Mouse (Mus musculus): ENCODE data around the gene Tfap2c. TPM values are rescaled to one million over a fixed set of nuclear protein-coding genes. Genes with fewer than 3 reads are reported as not detected.

Gene Tfap2c
- polyA plus RNA-seq, 1 experiment, result not detected

- DNase-seq (ENCODE audit: low read depth in 1 of 2, low spot score in 2 of 2), result no peak
- H3K27ac ChIP-seq (ENCODE audit: insufficient read depth, low read length), result no peak overlapping the region
- no peaks in the 10 kb centered on the region for H3K36me3 ChIP-seq (ENCODE audit: control insufficient read depth, insufficient read depth, low read length)
- peaks cover 34% of the 10 kb centered on the region for H3K27me3 ChIP-seq (ENCODE audit: control insufficient read depth, insufficient read depth, low read length)
- no peak overlapping the region for H3K4me3 ChIP-seq (ENCODE audit: extremely low read depth, insufficient read depth, insufficient read length)
- TF ChIP-seq POLR2A (IDR thresholded peaks at IDR 0.05; ENCODE audit: low read depth, low read length) (no peak), CTCF (IDR thresholded peaks at IDR 0.05; ENCODE audit: extremely low read depth, insufficient read depth, insufficient read length, insufficient replicate concordance) (no peak)
- peaks cover 2% of the 10 kb centered on the region for H3K4me1 ChIP-seq (ENCODE audit: control insufficient read depth, insufficient read depth, insufficient read length)
- WGBS, result 16% methylated on average over 35 of the region's 35 CpGs
Observed at GRCm38 (mm10) chr2:172545592-172546235, 3.7 kb upstream of the Tfap2c start.

GRCm38 (mm10) chr2:172546551-172546950 lies 2.8 kb upstream of the Tfap2c start:
- Histone ChIP-seq H3K4me3 (ENCODE audit: extremely low read depth, insufficient read depth, insufficient read length) (no peak overlapping the region), H3K27me3 (ENCODE audit: control insufficient read depth, insufficient read depth, low read length) (peaks cover 39% of the 10 kb centered on the region), H3K36me3 (ENCODE audit: control insufficient read depth, insufficient read depth, low read length) (no peaks in the 10 kb centered on the region), H3K27ac (ENCODE audit: insufficient read depth, low read length) (no peak overlapping the region), H3K4me1 (ENCODE audit: control insufficient read depth, insufficient read depth, insufficient read length) (peaks cover 2% of the 10 kb centered on the region)
- 22% methylated on average over 16 of the region's 16 CpGs for WGBS
- no peak for DNase-seq (ENCODE audit: low read depth in 1 of 2, low spot score in 2 of 2)
- no peak for TF ChIP-seq CTCF (IDR thresholded peaks at IDR 0.05; ENCODE audit: extremely low read depth, insufficient read depth, insufficient read length, insufficient replicate concordance)
- TF ChIP-seq POLR2A (IDR thresholded peaks at IDR 0.05; ENCODE audit: low read depth, low read length), result no peak

GRCm38 (mm10) chr2:172547116-172547515 lies 2.3 kb upstream of the Tfap2c start:
- Histone ChIP-seq H3K27me3 (ENCODE audit: control insufficient read depth, insufficient read depth, low read length) (peaks cover 39% of the 10 kb centered on the region), H3K27ac (ENCODE audit: insufficient read depth, low read length) (no peak overlapping the region), H3K4me3 (ENCODE audit: extremely low read depth, insufficient read depth, insufficient read length) (no peak overlapping the region), H3K36me3 (ENCODE audit: control insufficient read depth, insufficient read depth, low read length) (no peaks in the 10 kb centered on the region), H3K4me1 (ENCODE audit: control insufficient read depth, insufficient read depth, insufficient read length) (peaks cover 2% of the 10 kb centered on the region)
- 2% methylated on average over 21 of the region's 21 CpGs for WGBS
- no peak for DNase-seq (ENCODE audit: low read depth in 1 of 2, low spot score in 2 of 2)
- TF ChIP-seq CTCF (IDR thresholded peaks at IDR 0.05; ENCODE audit: extremely low read depth, insufficient read depth, insufficient read length, insufficient replicate concordance) (no peak), POLR2A (IDR thresholded peaks at IDR 0.05; ENCODE audit: low read depth, low read length) (no peak)

GRCm38 (mm10) chr2:172547807-172548586 lies 1.4 kb upstream of the Tfap2c start:
- H3K27ac ChIP-seq (ENCODE audit: insufficient read depth, low read length), result no peak overlapping the region
- no peaks in the 10 kb centered on the region for H3K36me3 ChIP-seq (ENCODE audit: control insufficient read depth, insufficient read depth, low read length)
- TF ChIP-seq POLR2A (IDR thresholded peaks at IDR 0.05; ENCODE audit: low read depth, low read length) (no peak), CTCF (IDR thresholded peaks at IDR 0.05; ENCODE audit: extremely low read depth, insufficient read depth, insufficient read length, insufficient replicate concordance) (no peak)
- peaks cover 39% of the 10 kb centered on the region for H3K27me3 ChIP-seq (ENCODE audit: control insufficient read depth, insufficient read depth, low read length)
- 7% methylated on average over 27 of the region's 27 CpGs for WGBS
- no peak overlapping the region for H3K4me3 ChIP-seq (ENCODE audit: extremely low read depth, insufficient read depth, insufficient read length)
- H3K4me1 ChIP-seq (ENCODE audit: control insufficient read depth, insufficient read depth, insufficient read length), result peaks cover 2% of the 10 kb centered on the region
- DNase-seq (ENCODE audit: low read depth in 1 of 2, low spot score in 2 of 2), result no peak

DNA sequence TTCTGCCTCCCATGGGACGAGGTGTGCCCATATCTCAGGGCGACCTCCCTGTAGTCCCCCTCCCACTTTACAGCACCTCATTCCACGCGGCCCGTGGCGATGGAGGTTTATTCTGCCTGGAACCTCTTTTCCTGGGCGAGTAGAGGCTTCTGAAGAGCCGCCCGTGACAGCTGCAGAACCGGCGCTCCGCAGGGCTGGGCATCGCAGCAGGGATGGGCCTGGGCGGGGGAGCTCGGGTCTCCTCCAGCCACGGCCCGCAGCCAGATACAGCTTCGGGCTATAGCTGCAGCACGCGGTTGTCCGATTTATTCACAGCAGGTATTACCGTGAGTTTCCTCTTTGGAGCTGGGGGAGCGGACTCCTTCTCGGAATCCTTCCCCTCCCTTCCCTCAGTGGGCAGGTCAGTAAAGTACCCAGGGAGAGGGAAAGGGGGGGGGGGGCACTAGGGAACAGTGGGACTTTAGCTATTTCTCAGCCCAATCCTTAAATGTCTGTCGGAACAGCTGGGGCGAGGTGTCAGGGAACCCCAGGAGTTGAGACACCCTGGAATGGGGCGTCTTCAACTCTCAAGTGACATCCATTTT lies 629 bp upstream of the Tfap2c start:
- no peak for DNase-seq (ENCODE audit: low read depth in 1 of 2, low spot score in 2 of 2)
- Histone ChIP-seq H3K4me1 (ENCODE audit: control insufficient read depth, insufficient read depth, insufficient read length) (peaks cover 2% of the 10 kb centered on the region), H3K36me3 (ENCODE audit: control insufficient read depth, insufficient read depth, low read length) (no peaks in the 10 kb centered on the region), H3K27ac (ENCODE audit: insufficient read depth, low read length) (no peak overlapping the region), H3K4me3 (ENCODE audit: extremely low read depth, insufficient read depth, insufficient read length) (no peak overlapping the region), H3K27me3 (ENCODE audit: control insufficient read depth, insufficient read depth, low read length) (peaks cover 41% of the 10 kb centered on the region)
- TF ChIP-seq CTCF (IDR thresholded peaks at IDR 0.05; ENCODE audit: extremely low read depth, insufficient read depth, insufficient read length, insufficient replicate concordance), result no peak
- 2% methylated on average over 27 of the region's 27 CpGs for WGBS

GRCm38 (mm10) chr2:172550364-172551080 lies 1.1 kb downstream of the Tfap2c start:
- Histone ChIP-seq H3K27me3 (ENCODE audit: control insufficient read depth, insufficient read depth, low read length) (peaks cover 39% of the 10 kb centered on the region), H3K4me3 (ENCODE audit: extremely low read depth, insufficient read depth, insufficient read length) (no peak overlapping the region), H3K27ac (ENCODE audit: insufficient read depth, low read length) (no peak overlapping the region), H3K36me3 (ENCODE audit: control insufficient read depth, insufficient read depth, low read length) (no peaks in the 10 kb centered on the region), H3K4me1 (ENCODE audit: control insufficient read depth, insufficient read depth, insufficient read length) (peaks cover 2% of the 10 kb centered on the region)
- 4% methylated on average over 55 of the region's 62 CpGs for whole genome bisulfite sequencing
- no peak for DNase-seq (ENCODE audit: low read depth in 1 of 2, low spot score in 2 of 2)
- TF ChIP-seq POLR2A (IDR thresholded peaks at IDR 0.05; ENCODE audit: low read depth, low read length), result no peak
- TF ChIP-seq CTCF (IDR thresholded peaks at IDR 0.05; ENCODE audit: extremely low read depth, insufficient read depth, insufficient read length, insufficient replicate concordance), result 0 out of 2 replicates have a peak, but pooled peaks have one; percentile 17

Measured in spleen, adult 2 months (tissue).